Mouse (Mus musculus) embryo, embryonic 10 days (tissue): ENCODE measurements around the gene Ndufa7.

Experiments used
- DNase-seq: peaks from one replicate; pipeline ENCODE4 v3.0.0-alpha.2; 2015; ENCODE audit warnings: low spot score

Ndufa7 gene

GRCm38 (mm10) chr17:33824084-33824996, at the start of gene Ndufa7, which contains the start of gene Rps28:
Ndufa7 (plus strand) TSS chr17:33824572.
Rps28 (minus strand) TSS chr17:33824562.
- peak; percentile 99 for DNase-seq

- DNase-seq = no peak
Observed at GRCm38 (mm10) chr17:33774573-33775155, 49.7 kb upstream of the Ndufa7 start.

- no peak for DNase-seq
Observed at GRCm38 (mm10) chr17:33775287-33775686, 49.1 kb upstream of the Ndufa7 start.

DNA sequence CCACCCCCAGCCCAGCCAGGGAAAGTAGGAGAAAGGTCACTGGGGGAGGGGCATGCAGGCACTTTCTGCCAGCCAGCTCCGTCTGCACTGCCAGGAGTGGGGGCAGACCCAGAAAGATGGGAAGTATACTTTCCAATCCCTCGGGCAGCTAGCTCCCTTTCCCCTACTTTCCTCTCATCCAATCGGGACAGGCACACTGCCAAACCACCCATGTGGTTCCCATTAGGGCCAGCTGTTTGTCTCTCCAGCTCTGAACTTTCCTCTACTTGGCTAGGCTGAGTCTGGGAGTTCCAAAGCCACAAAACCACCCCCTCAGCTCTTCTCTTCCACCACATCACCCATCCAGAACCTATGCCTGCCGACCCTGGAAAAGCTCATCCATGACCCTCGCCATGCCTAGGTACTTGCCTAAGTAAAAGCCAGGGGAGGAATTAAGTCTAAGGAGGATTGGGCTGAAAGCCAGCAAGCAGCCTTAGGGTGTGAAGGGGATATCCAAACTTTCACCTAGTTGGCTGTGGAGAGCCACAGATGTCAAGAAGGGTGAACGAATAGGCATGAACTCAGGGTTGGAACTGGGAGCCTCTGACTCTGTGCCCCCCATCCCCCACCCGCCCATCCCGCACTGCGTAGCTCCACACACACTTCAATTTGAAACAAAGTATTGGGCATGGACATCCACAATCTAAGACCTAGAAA, 45.0 kb upstream of the Ndufa7 start:
- DNase-seq = peak; percentile 84

DNA sequence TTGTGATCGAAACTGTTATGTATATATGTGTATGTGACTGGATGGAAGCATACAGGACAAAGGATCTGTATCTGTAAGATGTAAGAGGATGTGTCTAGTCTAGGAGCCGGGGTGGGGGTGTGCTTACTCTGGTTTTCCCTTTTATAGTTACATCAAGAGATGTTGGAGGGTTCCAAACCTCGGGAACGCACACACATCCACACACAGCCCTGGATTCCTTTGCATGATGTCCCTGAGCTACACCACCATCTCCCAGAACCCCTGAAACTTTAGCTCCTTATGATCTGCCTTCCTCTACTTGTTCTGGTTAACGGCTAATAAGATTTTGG, 44.4 kb upstream of the Ndufa7 start:
- DNase-seq = no peak

GRCm38 (mm10) chr17:33780431-33780830, 43.9 kb upstream of the Ndufa7 start:
- DNase-seq = no peak

DNA sequence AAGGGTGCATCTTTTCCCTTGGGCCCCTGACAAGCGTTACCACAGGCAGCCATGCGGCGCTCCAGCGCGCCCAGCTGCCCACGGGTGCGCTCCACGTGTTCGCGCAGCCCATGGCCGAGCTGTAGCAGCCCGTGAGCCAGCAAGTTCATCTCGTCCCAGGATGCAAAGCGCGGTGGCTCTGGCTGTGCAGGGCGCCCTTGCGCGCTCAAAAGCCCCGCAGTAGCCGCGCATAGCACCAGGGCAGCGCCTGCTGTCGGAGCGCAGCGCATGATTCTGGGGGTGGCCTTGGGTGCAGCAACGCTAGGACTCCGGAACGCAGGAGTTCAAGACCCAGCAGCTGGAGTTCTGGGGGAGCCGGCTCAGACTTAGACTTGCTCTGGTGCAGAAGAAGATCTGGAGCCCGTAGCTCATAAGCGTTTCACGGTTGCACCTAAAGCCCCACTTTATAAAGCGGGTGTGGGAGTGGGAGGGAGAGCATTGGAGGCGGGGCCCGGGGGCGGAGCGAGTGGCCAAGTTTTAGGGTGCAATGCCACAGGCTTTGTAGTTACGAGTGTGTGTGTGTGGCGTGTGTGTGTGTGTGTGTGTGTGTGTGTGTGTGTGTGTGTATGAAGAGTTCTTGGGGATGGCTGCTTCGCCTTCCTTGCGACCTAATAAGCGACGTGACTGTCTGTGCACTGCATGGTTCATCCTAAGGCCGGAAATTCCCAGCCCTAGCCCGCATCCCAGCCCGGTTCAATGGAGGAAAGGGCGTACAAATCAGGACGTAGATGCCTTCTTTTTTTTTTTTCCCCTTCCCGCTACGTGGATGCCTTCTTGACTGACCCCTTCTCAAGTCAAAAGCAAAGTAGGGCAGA, 43.0 kb upstream of the Ndufa7 start, which contains the start of gene Angptl4:
Angptl4 (minus strand) TSS at position 707 of the 854 bp plus-strand sequence.
- peak; percentile 78 for DNase-seq

GRCm38 (mm10) chr17:33782067-33782466, 42.3 kb upstream of the Ndufa7 start:
- no peak for DNase-seq

- DNase-seq = no peak
Observed at GRCm38 (mm10) chr17:33783408-33783807, 41.0 kb upstream of the Ndufa7 start.

DNA sequence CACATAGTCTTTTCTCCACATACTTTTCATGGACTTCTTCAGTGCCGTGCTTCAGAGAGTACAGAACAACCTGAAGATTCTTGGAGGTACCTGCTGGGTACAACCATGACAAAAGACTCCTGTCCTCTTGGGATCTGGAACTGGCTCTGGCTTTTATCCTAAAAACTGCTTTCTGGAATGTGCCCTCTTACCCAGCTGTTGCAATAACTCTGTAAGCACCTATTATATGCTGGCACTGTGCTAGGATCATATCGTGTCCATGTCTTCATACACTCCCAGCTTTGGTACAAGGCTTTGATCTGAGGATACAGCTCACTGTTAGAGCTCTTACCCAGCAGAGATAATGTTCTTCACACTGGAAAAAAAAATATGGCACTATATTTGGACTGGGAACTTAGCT, 39.4 kb upstream of the Ndufa7 start:
- no peak for DNase-seq

DNA sequence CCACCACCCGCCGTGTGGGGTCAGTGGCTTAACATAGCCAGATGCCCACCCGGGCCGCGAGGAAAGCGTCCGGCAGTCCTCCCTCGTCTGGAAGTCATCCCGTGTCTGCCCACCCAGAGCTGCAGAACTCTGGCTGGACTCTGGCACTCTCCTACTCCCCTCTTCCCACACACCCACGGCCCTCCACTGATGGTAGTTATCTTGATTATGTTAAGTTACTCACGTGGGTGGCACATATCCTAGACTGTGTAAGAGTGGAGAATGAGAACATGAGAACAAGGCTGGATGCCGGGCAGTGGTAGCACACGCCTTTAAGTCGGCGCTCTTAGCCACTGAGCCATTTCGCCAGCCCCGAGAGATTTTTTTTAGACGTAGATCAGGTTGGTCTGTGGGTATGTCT, 38.0 kb upstream of the Ndufa7 start:
- DNase-seq = no peak

DNA sequence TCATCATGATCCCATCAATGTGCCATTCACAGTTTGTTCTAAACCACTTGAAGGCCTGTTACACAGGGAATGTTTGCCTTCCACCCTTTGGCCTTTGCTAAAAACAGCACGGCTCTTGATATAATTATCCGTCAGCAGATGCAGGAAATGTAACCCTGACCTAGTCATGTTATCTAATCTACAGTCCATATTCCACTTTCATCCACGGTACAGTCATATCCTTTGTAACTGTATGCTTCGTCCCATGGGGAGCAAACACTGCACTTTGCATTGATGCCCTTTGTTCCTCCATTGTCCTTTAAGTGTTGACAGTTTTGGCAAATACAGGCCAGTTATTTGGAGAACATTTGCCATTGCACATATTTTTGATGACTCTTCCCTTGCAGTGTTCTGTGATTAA, 35.6 kb upstream of the Ndufa7 start:
- no peak for DNase-seq

GRCm38 (mm10) chr17:33798306-33798705, 26.1 kb upstream of the Ndufa7 start:
- DNase-seq = no peak

DNA sequence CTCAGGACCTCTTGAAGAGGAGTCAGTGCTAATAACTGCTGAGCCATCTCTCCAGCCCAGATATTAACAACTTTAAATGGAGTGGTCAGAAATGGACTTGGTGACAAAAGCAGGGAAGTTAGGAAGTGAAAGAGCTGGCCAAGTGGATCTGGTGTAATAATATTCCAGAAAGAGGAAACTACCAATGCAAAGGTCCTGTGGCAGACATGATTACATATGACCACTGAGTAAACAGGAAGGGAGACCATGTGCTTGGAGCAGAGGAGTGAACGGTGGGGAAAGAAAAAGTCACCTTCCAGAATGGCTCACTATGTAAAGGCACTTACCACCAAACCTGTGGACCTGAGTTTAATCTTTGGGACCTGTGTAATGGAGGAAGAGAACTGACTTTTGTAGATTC, 25.1 kb upstream of the Ndufa7 start:
- DNase-seq = no peak

DNA sequence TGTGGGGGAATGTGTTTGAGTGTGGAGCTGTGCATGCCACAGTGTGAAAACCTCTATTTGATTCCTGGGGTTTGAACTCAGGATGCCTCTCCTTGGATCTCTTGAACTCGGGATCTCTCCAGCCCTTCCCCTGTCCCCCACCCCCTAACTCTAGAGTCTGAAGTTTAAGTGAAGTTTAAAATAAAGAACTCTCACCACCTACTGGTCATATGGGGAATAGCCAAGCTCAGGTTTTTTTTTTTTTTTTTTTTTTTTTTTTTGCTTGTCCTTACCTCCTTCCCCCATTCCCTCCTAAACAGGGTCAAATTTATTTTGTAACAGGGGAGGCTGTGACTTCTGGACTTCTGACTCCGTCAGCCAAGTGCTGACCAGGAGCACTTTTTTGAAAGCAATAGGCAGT, 22.2 kb upstream of the Ndufa7 start:
- no peak for DNase-seq

DNA sequence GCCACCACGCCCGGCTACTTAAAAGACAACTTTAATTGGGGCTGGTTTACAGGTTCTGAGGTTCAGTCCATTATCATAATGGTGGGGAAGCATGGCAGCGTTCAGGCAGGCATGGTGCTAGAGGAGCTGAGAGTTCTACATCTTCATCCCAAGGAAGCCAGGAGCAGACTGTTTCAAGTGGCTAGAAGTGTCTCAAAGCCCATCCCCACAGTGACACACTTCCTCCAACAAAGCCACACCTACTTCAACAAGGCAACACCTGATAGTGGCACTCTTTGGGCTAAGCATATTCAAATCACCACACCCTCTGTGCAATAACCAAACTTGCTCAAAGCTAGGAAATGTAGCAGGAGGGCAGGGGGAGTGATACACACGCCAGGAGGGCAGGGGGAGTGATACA, 20.2 kb upstream of the Ndufa7 start:
- no peak for DNase-seq

DNA sequence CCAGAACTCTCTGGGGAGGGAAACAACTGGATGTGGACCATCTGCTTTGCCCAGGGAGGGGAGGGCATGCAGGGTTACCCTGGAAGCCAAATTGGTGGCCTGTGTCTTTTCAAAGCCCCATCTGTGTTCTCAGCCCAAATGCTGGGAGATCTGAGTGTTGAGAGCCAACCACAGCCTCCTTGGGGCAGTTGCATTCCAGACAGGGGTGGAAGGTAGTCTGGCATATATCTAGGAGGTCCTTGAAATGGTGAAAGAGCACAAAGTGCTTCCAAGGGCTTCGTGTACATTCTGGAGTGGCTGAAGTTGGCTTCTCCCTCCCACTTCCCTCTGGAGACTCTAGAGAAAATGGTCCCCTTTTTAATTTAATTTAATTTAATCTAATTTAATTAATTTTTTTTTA, 19.6 kb upstream of the Ndufa7 start:
- DNase-seq = no peak

GRCm38 (mm10) chr17:33807181-33807888, 17.0 kb upstream of the Ndufa7 start:
- DNase-seq = no peak

- DNase-seq = no peak
Observed at GRCm38 (mm10) chr17:33808192-33808591, 16.2 kb upstream of the Ndufa7 start.

GRCm38 (mm10) chr17:33810334-33811141, 13.8 kb upstream of the Ndufa7 start, which contains the start of gene Kank3:
Kank3 (plus strand) TSS chr17:33810519.
- peak; percentile 97 for DNase-seq
